Mouse (Mus musculus) thymus, postnatal 0 days (tissue): ENCODE measurements around the gene Catip. TPM values are rescaled to one million over a fixed set of nuclear protein-coding genes. Genes with fewer than 3 reads are reported as not detected.
A peak's percentile ranks its signal among the peaks of the same experiment; 100 is the strongest.

Source experiments
- DNase-seq: peaks from one replicate; pipeline ENCODE4 v3.0.0-alpha.2; 2015; ENCODE audit warnings: low spot score
- microRNA counts: library from miRNA; unstranded; fragments of <30 nt; microRNA quantifications from one replicate; lab custom pipeline; 2015
- microRNA-seq: library from miRNA; unstranded; fragments of <30 nt; microRNA quantifications from one replicate; pipeline ENCODE4, GENCODE M21; 2016; ENCODE audit warnings: borderline number of aligned reads
- polyA plus RNA-seq: library from polyadenylated mRNA; unstranded; fragments of >200 nt; fragmentation: Nextera tagmentation; extraction: Ambion mirVana; gene quantifications from 2 replicates; pipeline ENCODE4 v1.2.1, GENCODE M21; 2015

Catip gene
- polyA plus RNA-seq, 1 experiment from 2014 or later: 0.20 TPM

DNA sequence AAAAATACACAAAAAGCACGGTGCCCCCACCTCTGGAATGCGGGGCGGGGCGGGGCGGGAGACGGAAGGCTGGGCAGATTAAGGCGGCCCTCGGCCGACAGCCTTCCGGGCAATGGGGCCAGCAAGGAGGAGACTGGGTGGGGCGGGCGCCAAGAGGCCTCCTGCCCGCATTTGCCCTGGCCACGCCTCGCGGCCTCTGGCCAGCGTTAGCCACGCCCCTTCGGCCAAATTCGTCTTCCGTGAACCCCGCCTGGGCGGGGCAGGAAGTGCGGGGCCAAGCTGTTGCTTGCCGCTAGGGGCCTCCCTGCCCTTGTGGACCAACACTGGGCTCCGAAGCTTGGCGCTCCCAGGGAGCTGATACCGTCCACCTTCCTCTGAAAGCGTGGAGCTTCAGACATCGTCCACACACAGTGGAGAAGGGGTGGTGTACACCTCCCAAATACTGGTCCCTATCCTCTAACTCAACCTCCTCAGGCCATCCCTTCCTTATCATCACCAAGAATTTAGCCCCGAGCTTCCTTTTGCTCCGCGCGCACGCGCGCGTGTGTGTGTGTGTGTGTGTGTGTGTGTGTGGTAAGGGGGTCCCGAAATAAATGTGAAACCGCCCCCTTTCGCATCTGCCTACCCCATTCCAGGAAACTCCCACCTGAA, 35.5 kb downstream of the Catip start:
- peak; percentile 84 for DNase-seq

DNA sequence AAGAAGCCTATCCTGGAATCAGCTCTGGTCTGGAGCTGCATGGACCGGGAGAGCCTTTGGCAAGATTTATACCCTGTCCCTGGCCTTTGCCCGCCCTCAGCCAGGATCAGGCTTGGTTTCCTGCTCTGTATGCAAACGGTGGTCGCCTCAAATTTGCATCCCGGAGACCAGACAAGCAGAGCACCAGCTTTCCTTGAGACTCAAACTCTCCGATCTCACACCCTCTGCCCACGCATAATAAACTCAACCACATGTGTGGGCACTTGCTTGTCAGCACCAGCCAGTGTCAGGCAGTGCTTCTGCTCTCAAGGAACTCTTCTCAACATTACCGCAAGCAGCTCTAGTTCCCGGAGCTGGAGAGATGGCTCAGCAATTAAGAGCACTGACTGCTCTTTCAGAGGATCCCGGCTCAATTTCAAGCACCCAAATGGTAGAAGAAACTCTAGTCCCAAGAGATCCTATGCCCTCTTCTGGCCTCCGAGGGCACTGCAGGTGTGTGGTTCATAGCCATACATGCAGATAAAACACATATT, 36.1 kb downstream of the Catip start:
- peak; percentile 77 for DNase-seq

DNA sequence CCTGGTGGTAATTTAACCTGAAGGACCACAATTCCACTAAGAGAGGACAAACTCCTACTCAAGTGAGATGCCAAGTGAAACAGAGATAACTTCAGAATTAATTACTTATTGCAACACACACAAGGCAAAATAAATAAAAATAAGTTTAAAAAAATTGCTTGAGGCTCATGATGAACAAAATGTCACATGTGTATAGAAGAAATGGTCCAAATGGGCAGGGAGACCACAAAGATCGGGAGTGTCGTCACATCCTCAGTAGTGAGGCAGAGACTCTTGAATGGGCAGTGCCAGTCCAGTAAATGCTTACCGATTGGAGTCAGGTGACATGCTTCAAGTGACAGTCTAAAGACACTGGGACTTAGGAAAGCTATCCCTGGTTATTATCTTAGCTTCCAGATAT, 38.6 kb downstream of the Catip start:
- no peak for DNase-seq

DNA sequence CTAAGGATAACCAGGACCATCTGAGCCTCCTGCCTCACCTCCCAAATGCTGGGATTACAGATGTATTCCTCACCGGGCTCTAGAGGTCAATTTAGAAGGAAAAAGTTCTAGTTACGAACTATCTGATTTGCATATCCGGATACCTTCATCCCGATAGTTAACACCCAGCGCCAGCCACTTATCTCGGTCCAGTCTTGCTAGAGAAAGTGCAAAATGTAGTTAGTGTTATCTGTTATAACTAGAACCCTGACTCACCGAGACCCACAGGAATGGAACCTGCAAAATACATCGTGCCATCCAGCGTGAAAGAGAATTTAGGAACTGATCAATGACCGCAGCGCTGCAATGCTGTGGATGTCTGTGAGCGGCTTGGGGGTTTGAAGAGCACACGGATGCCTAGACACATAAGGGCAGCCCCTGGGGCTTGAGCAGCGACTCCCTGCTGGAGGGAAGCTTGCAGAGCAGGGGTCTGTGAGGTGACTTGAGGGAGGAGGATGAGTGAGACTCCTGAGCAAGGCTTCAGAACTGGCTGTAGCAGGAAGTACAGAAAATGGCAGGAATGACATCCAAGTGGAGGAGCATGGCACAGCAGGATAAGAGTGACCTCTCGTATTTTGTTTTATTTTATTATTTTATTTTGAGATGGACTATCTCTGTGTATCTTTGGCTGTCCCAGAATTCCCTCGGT, 39.3 kb downstream of the Catip start:
- DNase-seq: no peak

DNA sequence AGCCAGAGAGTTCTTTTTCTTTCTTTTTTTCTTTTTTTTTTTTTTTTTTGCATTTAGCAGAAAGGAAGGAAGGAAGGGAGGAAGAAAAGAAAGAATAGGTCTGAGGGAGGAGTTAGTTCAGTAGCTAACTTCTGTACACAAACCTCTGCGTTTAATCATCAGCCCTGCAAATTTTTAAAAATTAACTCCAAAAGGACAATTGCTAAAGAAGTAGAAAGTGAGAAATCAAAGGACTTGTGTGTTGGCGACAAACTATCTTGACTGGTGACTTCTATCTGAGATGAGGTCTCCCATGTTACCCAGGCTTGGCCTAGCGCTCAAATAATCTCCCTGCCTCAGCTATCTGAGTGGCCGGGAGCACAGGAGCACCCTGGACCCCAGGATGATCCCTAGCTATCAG, 42.3 kb downstream of the Catip start:
- no peak for DNase-seq

DNA sequence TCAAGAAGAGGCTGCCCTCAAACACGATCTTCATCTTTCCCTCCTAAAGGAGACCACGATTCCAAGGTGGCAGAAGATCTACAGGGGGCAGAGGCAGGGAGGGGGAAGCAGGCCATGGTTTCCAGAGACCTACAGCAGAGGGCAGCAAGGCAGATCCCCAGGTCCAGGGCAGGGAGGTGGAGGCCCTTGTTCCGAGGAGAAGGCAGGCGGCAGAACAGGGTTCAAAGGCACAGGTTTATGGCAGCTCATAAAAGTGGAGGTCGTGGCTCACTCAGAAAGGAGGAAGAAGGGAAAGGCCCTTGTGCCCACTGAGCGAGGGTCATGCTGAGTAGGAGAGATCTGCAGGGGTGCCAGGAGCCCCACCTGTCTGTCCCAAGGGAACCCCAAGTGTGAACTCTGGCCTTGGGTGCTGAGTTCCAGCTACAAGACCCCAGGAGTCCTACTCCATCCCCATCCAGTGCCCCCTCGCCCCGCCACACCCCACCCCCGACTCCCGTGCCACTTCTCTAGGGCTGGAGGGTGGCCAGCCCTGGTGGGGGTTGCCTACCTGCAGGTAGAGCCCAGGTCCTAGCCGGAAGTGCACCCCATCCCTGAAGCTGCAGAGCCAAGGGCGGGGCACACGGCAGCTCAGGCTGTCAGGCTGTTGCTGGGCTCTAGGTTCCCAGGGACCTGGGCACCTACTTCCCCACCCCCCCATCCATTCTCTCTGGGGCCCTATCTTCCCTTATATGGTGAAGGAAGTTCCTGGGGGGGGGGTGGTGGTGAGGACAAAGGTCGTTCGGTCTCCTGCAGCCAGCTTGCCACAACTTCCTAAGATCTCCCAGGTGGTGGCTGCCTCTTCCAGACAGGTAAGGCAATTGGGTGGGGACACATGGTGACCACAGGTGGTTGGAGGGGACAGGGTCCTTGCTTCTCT, 46.9 kb downstream of the Catip start, which contains the start of gene Vil1:
Vil1 (plus strand) TSS at position 788 of the 916 bp plus-strand sequence.
- DNase-seq: no peak

DNA sequence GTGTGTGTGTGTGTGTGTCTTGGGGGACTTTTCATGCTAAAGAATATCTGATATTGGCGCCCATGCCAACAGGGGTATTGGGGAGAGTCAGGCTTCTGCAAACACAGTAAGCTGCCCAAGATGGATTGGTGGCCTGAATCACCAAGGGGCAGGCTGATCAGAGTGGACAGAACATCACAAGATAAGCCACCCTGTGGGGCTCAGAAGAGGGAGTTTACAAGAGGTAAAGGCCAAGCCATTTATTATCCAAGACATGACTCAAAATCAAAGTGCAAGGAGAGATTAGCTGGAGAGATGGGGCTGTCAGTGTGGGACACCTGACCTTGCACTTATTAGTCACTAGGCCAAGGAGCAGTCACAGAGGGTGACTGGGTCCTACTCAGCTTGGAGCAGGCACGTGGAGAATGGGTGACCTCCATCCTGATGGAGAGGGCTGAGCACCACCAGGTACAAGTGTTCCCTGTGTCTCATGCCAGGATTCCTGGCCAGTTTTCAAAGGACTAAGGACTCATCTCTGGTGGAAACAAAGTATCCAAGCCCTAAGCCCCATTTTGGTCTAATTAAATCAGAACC, 49.9 kb downstream of the Catip start:
- no peak for DNase-seq

DNA sequence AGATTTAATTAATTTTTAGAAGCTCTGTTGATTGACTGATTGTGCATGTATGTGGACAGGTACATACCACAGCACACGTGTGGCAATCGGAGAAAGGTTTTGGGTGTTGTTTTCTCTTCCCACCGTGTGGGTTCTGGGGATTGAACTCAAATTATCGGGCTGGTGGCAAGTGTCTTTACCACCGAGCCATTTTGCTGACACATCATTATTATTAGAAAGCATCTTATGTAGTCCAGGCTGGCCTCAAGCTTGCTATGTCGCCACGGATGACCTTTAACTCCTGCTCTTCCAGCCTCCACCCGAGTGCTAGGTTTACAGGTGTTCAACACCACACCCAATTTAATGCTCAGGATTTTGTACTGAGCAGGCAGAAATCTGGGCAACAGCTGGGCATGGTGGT, 50.8 kb downstream of the Catip start:
- DNase-seq: no peak

DNA sequence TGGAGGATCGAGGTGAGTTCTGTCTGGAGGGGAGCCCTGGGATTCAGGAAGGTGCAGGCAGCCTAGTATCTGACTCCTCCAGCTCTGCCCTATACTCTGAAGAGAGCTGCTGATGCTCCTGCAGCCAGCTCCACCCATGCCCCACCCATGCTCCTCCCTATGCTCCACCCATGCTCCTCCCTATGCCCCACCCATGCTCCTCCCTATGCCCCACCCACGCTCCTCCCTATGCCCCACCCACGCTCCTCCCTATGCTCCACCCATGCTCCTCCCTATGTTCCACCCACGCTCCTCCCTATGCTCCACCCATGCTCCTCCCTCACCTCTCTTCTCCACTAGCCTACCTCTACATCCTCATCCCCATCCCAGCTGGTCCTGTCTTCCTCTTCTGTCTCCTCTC, 53.2 kb downstream of the Catip start:
- DNase-seq: peak; percentile 26

MicroRNA genes within 50 kb of the gene (microRNA counts, 519-probe panel; counts per million panel counts)
- microRNA mmu-miR-26b (lab: Ali Mortazavi, UCI): 6,357 counts per million, percentile 91 among the panel's probes with 10 or more counts

Small RNA genes lying within 50 kb of the gene (microRNA-seq; reads per million reads assigned to microRNA genes)
- gene Mir26b: 74,738 reads per million, percentile 100 among the genes with 10 or more reads in this experiment

Other genes with a start within 250 kb of the Catip start
- gene Tns1, start 237.7 kb upstream of the Catip start, polyA plus RNA-seq: 12.6 and 13.0 TPM in 2 replicates
- gene Rufy4, start 236.6 kb upstream of the Catip start, polyA plus RNA-seq: 0.08 and 0.15 TPM in 2 replicates
- gene Cxcr2, start 208.1 kb upstream of the Catip start, polyA plus RNA-seq: 0.15 and 0.20 TPM in 2 replicates
- gene Cxcr1, start 167.5 kb upstream of the Catip start, polyA plus RNA-seq: not detected in 2 replicates
- gene Arpc2, start 126.0 kb upstream of the Catip start, polyA plus RNA-seq: 648 and 659 TPM in 2 replicates
- gene Gpbar1, start 83.6 kb upstream of the Catip start, polyA plus RNA-seq: 0.35 and 0.92 TPM in 2 replicates
- gene Aamp, start 77.4 kb upstream of the Catip start, polyA plus RNA-seq: 195 and 200 TPM in 2 replicates
- 84.9 and 93.3 TPM in 2 replicates for gene Pnkd, start 77.2 kb upstream of the Catip start, polyA plus RNA-seq
- gene Tmbim1, start 56.5 kb upstream of the Catip start, polyA plus RNA-seq: 10.9 and 12.2 TPM in 2 replicates
- gene Slc11a1, start 13.1 kb downstream of the Catip start, polyA plus RNA-seq: 5.6 and 6.1 TPM in 2 replicates
- gene Ctdsp1, start 29.4 kb downstream of the Catip start, polyA plus RNA-seq: 55.5 and 56.1 TPM in 2 replicates
- 0.29 and 0.30 TPM in 2 replicates for gene Vil1, start 47.3 kb downstream of the Catip start, polyA plus RNA-seq
- 63.2 and 66.6 TPM in 2 replicates for gene Cnot9, start 143.9 kb downstream of the Catip start, polyA plus RNA-seq
- gene Plcd4, start 180.8 kb downstream of the Catip start, polyA plus RNA-seq: 0.53 and 1.1 TPM in 2 replicates
- 20.8 and 21.9 TPM in 2 replicates for gene Usp37, start 182.2 kb downstream of the Catip start, polyA plus RNA-seq
- gene Zfp142, start 226.1 kb downstream of the Catip start, polyA plus RNA-seq: 4.3 and 4.7 TPM in 2 replicates
- gene Bcs1l, start 226.2 kb downstream of the Catip start, polyA plus RNA-seq: 14.0 and 14.2 TPM in 2 replicates
- 27.7 and 29.7 TPM in 2 replicates for gene Rnf25, start 239.3 kb downstream of the Catip start, polyA plus RNA-seq
- 1.3 and 2.0 TPM in 2 replicates for gene Stk36, start 239.3 kb downstream of the Catip start, polyA plus RNA-seq